Mouse (Mus musculus): ENCODE data around the gene Iqsec2. TPM values are rescaled to one million over a fixed set of nuclear protein-coding genes. Genes with fewer than 3 reads are reported as not detected.
"Not testable (repeated sequence)": the region's sequence is repeated elsewhere in the genome, so short reads cannot be mapped to it uniquely, and the experiment has no call there.

The Iqsec2 gene
- polyA plus RNA-seq, 2 experiments: 4.3 to 9.1 TPM

GRCm38 (mm10) chrX:152232781-152233763 lies 89.0 kb downstream of the Iqsec2 start, which contains the start of gene Kdm5c:
Kdm5c (plus strand) TSS chrX:152233020.
- Histone ChIP-seq H3K27me3 (ENCODE audit: control insufficient read depth, insufficient read depth, low read length) (no peaks in the 10 kb centered on the region), H3K4me3 (replicated peaks; ENCODE audit: low read length) (peak within 1 kb of the TSS; percentile 86), H3K9ac (ENCODE audit: low read depth, low read length, severe bottlenecking) (peak within 1 kb of the TSS; percentile 91), H3K9me3 (ENCODE audit: control insufficient read depth, low read length) (no peaks in the 10 kb centered on the region), H3K27ac (replicated peaks; ENCODE audit: low read depth, low read length) (peak within 1 kb of the TSS; percentile 68), H3K36me3 (ENCODE audit: control insufficient read depth, insufficient read depth, low read length) (peaks cover 7% of the 10 kb centered on the region), H3K4me1 (ENCODE audit: control insufficient read depth, insufficient read depth, low read length) (peaks cover 15% of the 10 kb centered on the region), H3K4me2 (replicated peaks; ENCODE audit: low read depth, low read length, severe bottlenecking) (peak within 1 kb of the TSS; percentile 74)
- under 1% methylated on average over 69 of the region's 69 CpGs for WGBS
- ATAC-seq (ENCODE audit: low FRiP score, low read depth): peak; percentile 98
- peak; percentile 54; the same call in 1 of the 2 replicates for TF ChIP-seq POLR2A (IDR thresholded peaks at IDR 0.05; ENCODE audit: borderline replicate concordance, extremely low read depth, insufficient read depth, insufficient read length)
- DNase-seq (ENCODE audit: low spot score): peak; percentile 99

DNA sequence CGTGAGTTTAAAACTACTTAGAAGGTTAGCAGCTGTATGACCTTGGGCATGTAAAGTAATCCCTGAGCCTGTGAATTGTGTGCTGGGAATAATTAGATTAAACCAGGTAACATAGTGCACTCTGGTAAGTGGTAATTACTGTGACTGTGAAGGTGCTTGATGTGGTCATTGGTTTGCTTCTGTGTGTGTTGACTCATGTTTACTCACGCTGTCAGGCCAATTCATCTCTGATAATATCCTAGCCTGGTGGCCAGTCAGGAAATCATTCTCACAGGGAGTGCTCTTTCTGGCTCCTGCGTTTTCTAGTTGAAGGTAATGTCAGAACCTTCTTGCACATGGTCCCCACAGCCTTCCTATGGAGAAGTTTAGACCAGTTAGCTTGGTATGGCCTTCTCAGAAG lies 90.1 kb downstream of the Iqsec2 start:
- WGBS: 20% methylated on average over 3 of the region's 3 CpGs
- Histone ChIP-seq H3K9ac (ENCODE audit: low read depth, low read length, severe bottlenecking) (peak overlapping the region; percentile 91), H3K4me1 (ENCODE audit: control insufficient read depth, insufficient read depth, low read length) (peaks cover 15% of the 10 kb centered on the region), H3K9me3 (ENCODE audit: control insufficient read depth, low read length) (no peaks in the 10 kb centered on the region), H3K4me2 (replicated peaks; ENCODE audit: low read depth, low read length, severe bottlenecking) (peak overlapping the region; percentile 74), H3K27me3 (ENCODE audit: control insufficient read depth, insufficient read depth, low read length) (no peaks in the 10 kb centered on the region), H3K4me3 (replicated peaks; ENCODE audit: low read length) (peak overlapping the region; percentile 86), H3K36me3 (ENCODE audit: control insufficient read depth, insufficient read depth, low read length) (peaks cover 16% of the 10 kb centered on the region), H3K27ac (replicated peaks; ENCODE audit: low read depth, low read length) (no peak overlapping the region)
- ATAC-seq (ENCODE audit: low FRiP score, low read depth) (no peak), DNase-seq (ENCODE audit: low spot score) (no peak)
- no peak for TF ChIP-seq POLR2A (IDR thresholded peaks at IDR 0.05; ENCODE audit: borderline replicate concordance, extremely low read depth, insufficient read depth, insufficient read length)

- DNase-seq (ENCODE audit: low spot score): no peak
- Histone ChIP-seq H3K4me3 (replicated peaks; ENCODE audit: low read length) (no peak overlapping the region), H3K27me3 (ENCODE audit: control insufficient read depth, insufficient read depth, low read length) (no peaks in the 10 kb centered on the region), H3K9me3 (ENCODE audit: control insufficient read depth, low read length) (no peaks in the 10 kb centered on the region), H3K9ac (ENCODE audit: low read depth, low read length, severe bottlenecking) (no peak overlapping the region), H3K36me3 (ENCODE audit: control insufficient read depth, insufficient read depth, low read length) (peaks cover 33% of the 10 kb centered on the region), H3K4me2 (replicated peaks; ENCODE audit: low read depth, low read length, severe bottlenecking) (no peak overlapping the region), H3K27ac (replicated peaks; ENCODE audit: low read depth, low read length) (no peak overlapping the region), H3K4me1 (ENCODE audit: control insufficient read depth, insufficient read depth, low read length) (peaks cover 15% of the 10 kb centered on the region)
- ATAC-seq (ENCODE audit: low FRiP score, low read depth): no peak
- WGBS: 82% methylated on average over 2 of the region's 2 CpGs
- no peak for TF ChIP-seq POLR2A (IDR thresholded peaks at IDR 0.05; ENCODE audit: borderline replicate concordance, extremely low read depth, insufficient read depth, insufficient read length)
Measured at GRCm38 (mm10) chrX:152235758-152236157, 91.7 kb downstream of the Iqsec2 start.

DNA sequence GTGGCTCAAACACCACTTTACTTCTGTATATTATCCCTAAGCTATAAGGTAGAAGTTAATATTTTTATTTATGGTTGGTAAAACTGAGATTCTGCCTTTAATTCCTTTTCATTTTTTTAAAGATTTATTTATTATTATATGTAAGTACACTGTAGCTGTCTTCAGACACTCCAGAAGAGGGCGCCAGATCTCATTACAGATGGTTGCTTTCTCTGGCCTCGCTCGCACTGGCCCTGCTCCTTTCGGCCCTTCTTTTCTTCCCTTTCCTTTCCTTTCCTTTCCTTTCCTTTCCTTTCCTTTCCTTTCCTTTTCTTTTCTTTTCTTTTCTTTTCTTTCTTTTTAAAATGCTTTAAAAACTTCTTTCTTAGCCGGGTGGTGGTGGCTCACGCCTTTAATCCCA lies 99.1 kb downstream of the Iqsec2 start:
- H3K4me3 ChIP-seq (replicated peaks; ENCODE audit: low read length); H3K9ac ChIP-seq (ENCODE audit: low read depth, low read length, severe bottlenecking); H3K4me2 ChIP-seq (replicated peaks; ENCODE audit: low read depth, low read length, severe bottlenecking); DNase-seq (ENCODE audit: low spot score); H3K27ac ChIP-seq (replicated peaks; ENCODE audit: low read depth, low read length); ATAC-seq (ENCODE audit: low FRiP score, low read depth); H3K9me3 ChIP-seq (ENCODE audit: control insufficient read depth, low read length); H3K27me3 ChIP-seq (ENCODE audit: control insufficient read depth, insufficient read depth, low read length); H3K4me1 ChIP-seq (ENCODE audit: control insufficient read depth, insufficient read depth, low read length): not testable (repeated sequence)
- H3K36me3 ChIP-seq (ENCODE audit: control insufficient read depth, insufficient read depth, low read length): peaks cover 89% of the 10 kb centered on the region
- 80% methylated on average over 6 of the region's 6 CpGs for WGBS

DNA sequence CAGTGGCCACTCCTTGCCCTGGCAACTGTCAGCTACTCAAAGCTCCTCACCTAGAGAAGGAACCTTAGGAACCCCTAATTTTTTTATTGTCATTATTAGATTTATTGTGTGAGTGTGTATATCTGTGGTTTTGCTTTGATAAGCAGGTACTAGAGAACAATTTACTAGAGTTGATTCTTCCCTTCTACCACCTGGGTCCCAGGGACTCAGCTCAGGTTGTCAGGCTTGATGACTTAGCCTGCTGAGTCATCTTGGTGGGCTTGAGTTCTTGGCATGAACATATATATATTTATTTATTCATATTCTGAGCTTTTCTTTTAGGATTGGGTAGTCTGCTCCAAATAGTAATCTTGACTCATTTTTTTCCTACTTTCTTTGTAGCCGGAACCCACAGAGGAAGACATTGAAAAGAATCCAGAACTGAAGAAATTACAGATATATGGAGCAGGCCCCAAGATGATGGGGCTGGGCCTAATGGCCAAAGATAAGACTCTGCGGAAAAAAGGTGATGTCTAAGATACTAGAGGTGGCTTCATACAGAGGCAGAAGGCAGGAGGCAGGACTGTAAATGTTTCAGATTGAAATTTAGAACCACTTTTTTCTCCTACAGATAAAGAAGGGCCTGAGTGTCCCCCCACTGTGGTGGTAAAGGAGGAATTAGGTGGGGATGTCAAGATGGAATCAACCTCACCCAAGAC lies 100.6 kb downstream of the Iqsec2 start:
- Histone ChIP-seq H3K4me3 (replicated peaks; ENCODE audit: low read length) (no peak overlapping the region), H3K4me2 (replicated peaks; ENCODE audit: low read depth, low read length, severe bottlenecking) (no peak overlapping the region), H3K36me3 (ENCODE audit: control insufficient read depth, insufficient read depth, low read length) (peaks cover 89% of the 10 kb centered on the region), H3K27ac (replicated peaks; ENCODE audit: low read depth, low read length) (no peak overlapping the region), H3K27me3 (ENCODE audit: control insufficient read depth, insufficient read depth, low read length) (no peaks in the 10 kb centered on the region), H3K9me3 (ENCODE audit: control insufficient read depth, low read length) (no peaks in the 10 kb centered on the region), H3K4me1 (ENCODE audit: control insufficient read depth, insufficient read depth, low read length) (no peaks in the 10 kb centered on the region), H3K9ac (ENCODE audit: low read depth, low read length, severe bottlenecking) (no peak overlapping the region)
- 100% methylated on average over 2 of the region's 2 CpGs for WGBS
- TF ChIP-seq POLR2A (IDR thresholded peaks at IDR 0.05; ENCODE audit: borderline replicate concordance, extremely low read depth, insufficient read depth, insufficient read length): no peak
- DNase-seq (ENCODE audit: low spot score): no peak
- ATAC-seq (ENCODE audit: low FRiP score, low read depth): no peak

Measured in limb, embryonic 14.5 days (tissue).